ENCODE assay signal across 7 mouse cellular contexts in the genomic region with DNA sequence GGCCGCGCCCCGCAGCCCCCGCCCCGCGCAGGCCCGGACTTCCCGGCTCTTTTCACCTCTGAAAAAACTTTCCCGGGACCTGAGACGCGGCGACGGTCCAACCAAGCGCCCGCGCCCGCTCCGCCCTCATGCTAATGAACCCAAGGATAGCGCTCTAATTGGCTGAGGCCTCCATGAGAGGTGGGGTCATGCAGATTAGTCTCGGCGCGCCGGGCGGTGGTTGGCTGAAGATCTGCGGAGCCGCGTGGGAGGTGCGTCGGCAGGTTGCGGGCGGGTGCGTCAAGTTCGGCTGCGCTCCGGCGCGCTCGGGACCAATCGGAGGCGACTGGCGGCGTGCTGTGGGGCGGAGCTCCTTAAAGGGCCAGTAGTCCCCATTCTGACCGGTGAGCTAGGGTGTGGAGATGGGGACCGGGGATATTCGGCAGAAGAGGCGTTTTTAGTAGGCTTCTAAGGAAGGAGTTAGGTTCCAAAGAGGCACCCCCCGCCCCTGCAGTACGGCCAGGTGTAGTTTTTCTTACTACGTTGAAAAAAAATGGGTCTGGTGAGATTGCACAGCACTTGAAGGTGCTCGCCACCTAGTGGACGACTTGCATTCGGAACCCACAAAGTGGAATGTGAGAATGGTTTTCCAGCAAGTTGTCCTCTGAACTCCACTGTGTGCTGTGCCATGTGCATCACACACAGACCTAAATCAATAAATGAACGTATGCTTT. TPM values are rescaled to one million over a fixed set of nuclear protein-coding genes. Genes with fewer than 3 reads are reported as not detected.
A peak's percentile ranks its signal among the peaks of the same experiment; 100 is the strongest.
DNase-seq lines count a peak whose midpoint lies in the region; ATAC-seq lines count a peak whose summit lies in the region.

A gene (minus strand): TSS at position 130 of the 713 bp plus-strand sequence.

- peak within 1 kb of the TSS; percentile 78 for H3K27ac ChIP-seq in intestine, embryonic 15.5 days
- peak within 1 kb of the TSS; percentile 95 for H3K27ac ChIP-seq in midbrain, embryonic 10.5 days (replicated peaks)

- intact Hi-C loops in gastrocnemius, postnatal 36 days (cut with DNase I) = no loop called here
- intact Hi-C loops in left cerebral cortex, postnatal 25 days (cut with DNase I) = loop anchor here (2.0 kb wide), 1 partner anchor 60 kb away; a partner anchor contains a TSS

- H3K9me3 ChIP-seq in intestine, embryonic 15.5 days = no peaks in the 10 kb centered on the region
- H3K9me3 ChIP-seq in midbrain, embryonic 10.5 days (replicated peaks) = no peaks in the 10 kb centered on the region

- peak; percentile 100 for DNase-seq in adrenal gland, adult 2 months
- peak; percentile 97 for DNase-seq in embryo, embryonic 11.5 days (ENCODE audit: low read depth, low spot score)
- peak; percentile 96 to 100 for DNase-seq in gastrocnemius, postnatal 36 days
- peak; percentile 100 for DNase-seq in left cerebral cortex, postnatal 25 days (ENCODE audit: low spot score in 2 of 2)
- peak; percentile 100 for DNase-seq in midbrain, embryonic 10.5 days (ENCODE audit: low spot score)
- peak; percentile 99 for DNase-seq in right cerebral cortex, postnatal 4 days

- peaks cover 37% of the 10 kb centered on the region for H3K4me1 ChIP-seq in intestine, embryonic 15.5 days (replicated peaks)
- H3K4me1 ChIP-seq in midbrain, embryonic 10.5 days = peaks cover 66% of the 10 kb centered on the region

- H3K27me3 ChIP-seq in intestine, embryonic 15.5 days (replicated peaks) = no peaks in the 10 kb centered on the region
- H3K27me3 ChIP-seq in midbrain, embryonic 10.5 days (ENCODE audit: low read depth, poor library complexity, severe bottlenecking) = peaks cover 48% of the 10 kb centered on the region

- peak; percentile 93 for ATAC-seq in intestine, embryonic 15.5 days

- 0 out of 2 replicates have a peak, but pooled peaks cover 9% of the 10 kb centered on the region for H3K36me3 ChIP-seq in intestine, embryonic 15.5 days
- H3K36me3 ChIP-seq in midbrain, embryonic 10.5 days = peaks cover 30% of the 10 kb centered on the region

- H3K4me3 ChIP-seq in intestine, embryonic 15.5 days (replicated peaks) = peak within 1 kb of the TSS; percentile 78
- H3K4me3 ChIP-seq in midbrain, embryonic 10.5 days = peak within 1 kb of the TSS; percentile 77

- H3K4me2 ChIP-seq in intestine, embryonic 15.5 days (replicated peaks) = peak within 1 kb of the TSS; percentile 84

- H3K9ac ChIP-seq in intestine, embryonic 15.5 days = peak within 1 kb of the TSS; percentile 82

- WGBS in intestine, embryonic 15.5 days = under 1% methylated on average over 54 of the region's 54 CpGs
- WGBS in midbrain, embryonic 10.5 days = under 1% methylated on average over 54 of the region's 54 CpGs

RNA-seq across cellular contexts. Expression of the gene that starts here (rescaled TPM):
- 10 to 100 TPM; 81.6 to 89.9 TPM for total RNA-seq in adrenal gland, adult 2 months (2021)
- polyA plus RNA-seq in adrenal gland, adult 2 months (2012; rRNA removed) = 272 and 280 TPM in 2 replicates
- total RNA-seq in gastrocnemius, postnatal 36 days (2021) = 10 to 100 TPM; 19.7 to 20.9 TPM
- polyA plus RNA-seq in intestine, embryonic 15.5 days (2015; fragmentation: Nextera tagmentation; extraction: Ambion mirVana) = 71.2 and 71.7 TPM in 2 replicates
- 10 to 100 TPM; 23.5 to 28.4 TPM for total RNA-seq in left cerebral cortex, postnatal 25 days (2021)
- polyA plus RNA-seq in midbrain, embryonic 10.5 days (2016; fragmentation: Nextera tagmentation; extraction: Ambion mirVana) = 102 and 115 TPM in 2 replicates

Comparison
In these comparisons a context has a peak if more than half of its experiments do, and no peak if none do; other contexts are left out.
1. Peak in every context shown above with its lines: DNase-seq, ATAC-seq, H3K4me3 ChIP-seq and H3K27ac ChIP-seq.